ENCODE assay signal across 12 mouse cellular contexts in genomic region chr4:65295741-65296140, GRCm38 (mm10).
"Had no signal": no experiment of that assay in that cellular context is flagged by ENCODE, and none has a peak within 500 bp of the region (broad histone marks: within the 10 kb centered on the region; RNA-seq: fewer than 3 reads in every experiment).

No protein-coding gene starts in this region.

- H3K27ac ChIP-seq: left cerebral cortex, adult 2 months; limb, embryonic 10.5 days; liver, embryonic 15.5 days; neural tube, embryonic 12.5 days had no signal

- H3K36me3 ChIP-seq: limb, embryonic 10.5 days; liver, embryonic 15.5 days; neural tube, embryonic 12.5 days had no signal

- H3K27me3 ChIP-seq: liver, embryonic 15.5 days; neural tube, embryonic 12.5 days had no signal

- DNase-seq: kidney, adult 8-10 months; kidney, postnatal 25 days; lung, embryonic 14.5 days; midbrain, embryonic 14.5 days; thymus, adult 2 months; thymus, postnatal 25 days had no signal

- ATAC-seq: intestine, postnatal 0 days had no signal

- H3K4me2 ChIP-seq: liver, embryonic 11.5 days; liver, embryonic 15.5 days; lung, embryonic 14.5 days; neural tube, embryonic 12.5 days had no signal

- H3K4me3 ChIP-seq: left cerebral cortex, adult 2 months; limb, embryonic 10.5 days; liver, embryonic 15.5 days; neural tube, embryonic 12.5 days had no signal

- H3K9me3 ChIP-seq: limb, embryonic 10.5 days; liver, embryonic 15.5 days; neural tube, embryonic 12.5 days had no signal

- H3K9ac ChIP-seq: liver, embryonic 15.5 days; lung, embryonic 14.5 days; neural tube, embryonic 12.5 days had no signal
